Mouse (Mus musculus): ENCODE measurements at regions not wholly inside any gene's neighbourhood (a gene's known extent, or its start where the extent isn't known, plus 50 kb on each side); places are given as distances from the start of the nearest gene placed in this dataset.
"Not testable (repeated sequence)": the region's sequence is repeated elsewhere in the genome, so short reads cannot be mapped to it uniquely, and the experiment has no call there.

- intact Hi-C loops (cut with DNase I); H3K4me3 ChIP-seq: not testable (repeated sequence)
Measured at GRCm38 (mm10) chr7:106529023-106529422, 151.4 kb downstream of the Olfr693 start.

GRCm38 (mm10) chr7:106494851-106495250, 185.5 kb downstream of the Olfr693 start:
- 54% methylated on average over 2 of the region's 2 CpGs for WGBS
- Histone ChIP-seq H3K79me2 (replicated peaks; ENCODE audit: control insufficient read depth, insufficient read depth, low read length) (no peaks in the 10 kb centered on the region), H3K27ac (no peak overlapping the region), H3K4me1 (ENCODE audit: control insufficient read depth, insufficient read depth, low read length) (no peaks in the 10 kb centered on the region), H3K9ac (ENCODE audit: low read depth, low read length) (no peak overlapping the region), H3K4me3 (no peak overlapping the region), H3K36me3 (ENCODE audit: control insufficient read depth, insufficient read depth, low read length) (no peaks in the 10 kb centered on the region), H3K27me3 (ENCODE audit: control insufficient read depth, insufficient read depth, low read length) (no peaks in the 10 kb centered on the region)
- TF ChIP-seq POLR2A (IDR thresholded peaks at IDR 0.05; ENCODE audit: insufficient read depth, low read depth, low read length) (no peak), CTCF (IDR thresholded peaks at IDR 0.05) (no peak), EP300 (IDR thresholded peaks at IDR 0.05; ENCODE audit: insufficient read depth, low read depth, low read length) (no peak)
- DNase-seq = no peak
- intact Hi-C loops (cut with DNase I) = no loop called here

More at GRCm38 (mm10) chr7:106529023-106529422, 151.4 kb downstream of the Olfr693 start:
- H3K9ac ChIP-seq (ENCODE audit: low read depth, low read length); H3K36me3 ChIP-seq (ENCODE audit: control insufficient read depth, insufficient read depth, low read length); H3K79me2 ChIP-seq (replicated peaks; ENCODE audit: control insufficient read depth, insufficient read depth, low read length); H3K4me1 ChIP-seq (ENCODE audit: control insufficient read depth, insufficient read depth, low read length); H3K27me3 ChIP-seq (ENCODE audit: control insufficient read depth, insufficient read depth, low read length): not testable (repeated sequence)
- 26% methylated on average over 2 of the region's 2 CpGs for WGBS
- H3K27ac ChIP-seq = peak overlapping the region; percentile 82
- DNase-seq = peak in 1 of 2 experiments; percentile 47
- TF ChIP-seq POLR2A (IDR thresholded peaks at IDR 0.05; ENCODE audit: insufficient read depth, low read depth, low read length) = 0 out of 2 replicates have a peak, but pooled peaks have one; percentile 9
